Mouse (Mus musculus) neutrophil, adult 5-6 weeks (primary cell): ENCODE data around the gene Pglyrp1. TPM values are rescaled to one million over a fixed set of nuclear protein-coding genes. Genes with fewer than 3 reads are reported as not detected.

Experiments used
- ATAC-seq: fragments of 151-379, 151-347 bp; 2 replicates; pipeline ENCODE4 v1.8.0; 2017; ENCODE audit warnings: mild to moderate bottlenecking, moderate TSS enrichment; ENCODE audit not compliant: insufficient number of reproducible peaks, poor library complexity, low FRiP score, severe bottlenecking; ENCODE audit errors: extremely low read depth
- total RNA-seq: library from RNA; stranded (forward); fragments of 200-1000 nt; gene quantifications from 2 replicates; pipeline ENCODE4 v1.2.3, GENCODE M21; 2017

The Pglyrp1 gene
- total RNA-seq, 1 experiment from 2014 or later = 154 TPM

GRCm38 (mm10) chr7:18883991-18884744 is 13.0 kb downstream of the Pglyrp1 start:
- ATAC-seq = peak; percentile 82

- ATAC-seq = no peak
Observed at GRCm38 (mm10) chr7:18884745-18885422, 13.8 kb downstream of the Pglyrp1 start.

GRCm38 (mm10) chr7:18886963-18887362 is 15.8 kb downstream of the Pglyrp1 start:
- ATAC-seq = no peak

GRCm38 (mm10) chr7:18890848-18891247 is 19.7 kb downstream of the Pglyrp1 start:
- no peak for ATAC-seq

GRCm38 (mm10) chr7:18891872-18892599 is 20.9 kb downstream of the Pglyrp1 start:
- peak; percentile 75 for ATAC-seq

GRCm38 (mm10) chr7:18893009-18893408 is 21.9 kb downstream of the Pglyrp1 start:
- ATAC-seq = no peak

GRCm38 (mm10) chr7:18893651-18894430 is 22.7 kb downstream of the Pglyrp1 start:
- ATAC-seq = no peak

- no peak for ATAC-seq
Observed at GRCm38 (mm10) chr7:18896536-18896935, 25.4 kb downstream of the Pglyrp1 start.

- no peak for ATAC-seq
Observed at GRCm38 (mm10) chr7:18900513-18900912, 29.4 kb downstream of the Pglyrp1 start.

GRCm38 (mm10) chr7:18902486-18902885 is 31.4 kb downstream of the Pglyrp1 start:
- ATAC-seq = no peak

- no peak for ATAC-seq
Observed at GRCm38 (mm10) chr7:18904971-18905370, 33.8 kb downstream of the Pglyrp1 start.

- no peak for ATAC-seq
Observed at GRCm38 (mm10) chr7:18909797-18910196, 38.7 kb downstream of the Pglyrp1 start.

- ATAC-seq = peak; percentile 95
Observed at GRCm38 (mm10) chr7:18910241-18910831, 39.2 kb downstream of the Pglyrp1 start, which contains the start of gene Ccdc61. TSS of gene Ccdc61 (minus strand) at chr7:18910415.

- ATAC-seq = no peak
Observed at GRCm38 (mm10) chr7:18916254-18916653, 45.1 kb downstream of the Pglyrp1 start.

GRCm38 (mm10) chr7:18917931-18918330 is 46.8 kb downstream of the Pglyrp1 start:
- ATAC-seq = no peak

GRCm38 (mm10) chr7:18921069-18921468 is 49.9 kb downstream of the Pglyrp1 start:
- no peak for ATAC-seq

- no peak for ATAC-seq
Observed at GRCm38 (mm10) chr7:18922807-18923206, 51.7 kb downstream of the Pglyrp1 start.

- ATAC-seq = no peak
Observed at GRCm38 (mm10) chr7:18923267-18923666, 52.1 kb downstream of the Pglyrp1 start.
